Mouse (Mus musculus) liver, postnatal 0 days (tissue): ENCODE measurements around the gene Fam208a.

Experiments used
- CTCF ChIP-seq: sonication (generic); IDR thresholded peaks from 2 replicates; pipeline ENCODE4 v1.5.1; 2016; ENCODE audit warnings: antibody characterized with exemption, low read depth
- EP300 ChIP-seq: IDR thresholded peaks from 2 replicates; pipeline ENCODE4 v1.6.1; 2016; ENCODE audit warnings: antibody characterized with exemption, low read depth, mild to moderate bottlenecking

GRCm38 (mm10) chr14:27379404-27379803 lies 49.2 kb upstream of the Fam208a start:
- TF ChIP-seq CTCF (no peak), EP300 (no peak)
